Mouse (Mus musculus): ENCODE measurements around the gene Gm28845.

GRCm38 (mm10) chr1:65144783-65145182 lies 25.4 kb upstream of the Gm28845 start:
- TF ChIP-seq CTCF (IDR thresholded peaks at IDR 0.05) (no peak), EP300 (IDR thresholded peaks at IDR 0.05) (no peak)

Data from lung, postnatal 0 days (tissue).